Mouse (Mus musculus) ovary, postnatal 14 days (tissue): ENCODE measurements at regions not wholly inside any gene's neighbourhood (a gene's known extent, or its start where the extent isn't known, plus 50 kb on each side); places are given as distances from the start of the nearest gene placed in this dataset.
A peak's percentile ranks its signal among the peaks of the same experiment; 100 is the strongest.
"Not testable (repeated sequence)": the region's sequence is repeated elsewhere in the genome, so short reads cannot be mapped to it uniquely, and the experiment has no call there.

ENCODE experiments used
- DNase-seq: peaks from one replicate; pipeline ENCODE4 v3.0.0; 2022; ENCODE audit warnings: low spot score

GRCm38 (mm10) chr12:32434506-32435002 lies 56.0 kb downstream of the Ccdc71l start:
- DNase-seq, result no peak

GRCm38 (mm10) chr12:32435126-32435525 lies 56.6 kb downstream of the Ccdc71l start:
- DNase-seq, result no peak

GRCm38 (mm10) chr12:32438209-32438608 lies 59.7 kb downstream of the Ccdc71l start:
- DNase-seq, result no peak

DNA sequence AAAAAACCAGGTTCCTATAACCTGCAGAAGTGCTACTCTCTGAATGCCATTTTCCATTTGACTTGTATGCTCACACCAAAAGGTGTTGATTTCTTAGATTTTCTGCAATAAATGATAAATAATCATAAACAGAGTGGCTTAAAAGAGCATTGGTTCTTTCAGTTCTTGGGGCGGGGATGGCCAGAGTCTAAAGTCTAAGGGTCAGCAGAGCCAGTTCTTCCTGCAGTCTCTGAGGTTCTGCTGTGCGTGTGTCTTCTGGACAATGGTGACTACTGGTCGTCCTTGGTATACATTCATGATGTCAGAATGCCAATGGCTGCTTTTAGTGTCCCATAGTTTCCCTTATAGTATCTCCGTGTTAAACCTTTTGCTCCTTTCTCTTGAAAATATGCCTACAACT lies 66.3 kb downstream of the Ccdc71l start:
- no peak for DNase-seq

DNA sequence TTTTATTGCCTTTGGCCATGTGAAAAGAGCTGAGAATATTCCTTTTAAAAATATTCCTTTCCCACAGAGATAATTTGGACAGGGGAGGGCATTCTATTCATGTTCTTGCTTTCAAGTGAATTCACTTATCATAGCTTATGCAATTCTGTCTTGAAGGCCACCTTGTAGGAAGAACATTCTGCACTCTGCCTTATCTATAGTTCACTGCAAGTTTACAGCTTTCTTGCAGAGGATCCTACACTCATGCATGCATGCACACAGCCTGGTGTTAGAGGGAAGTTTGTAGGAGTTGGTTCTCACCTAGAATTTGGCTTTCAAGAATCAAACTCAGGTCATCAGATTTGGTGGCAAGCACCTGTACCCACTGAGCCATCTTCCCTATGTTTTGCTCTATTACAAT lies 67.4 kb downstream of the Ccdc71l start:
- DNase-seq, result no peak

GRCm38 (mm10) chr12:32449373-32449772 lies 70.9 kb downstream of the Ccdc71l start:
- no peak for DNase-seq

- DNase-seq, result no peak
Measured at GRCm38 (mm10) chr12:32451226-32451625, 72.7 kb downstream of the Ccdc71l start.

DNA sequence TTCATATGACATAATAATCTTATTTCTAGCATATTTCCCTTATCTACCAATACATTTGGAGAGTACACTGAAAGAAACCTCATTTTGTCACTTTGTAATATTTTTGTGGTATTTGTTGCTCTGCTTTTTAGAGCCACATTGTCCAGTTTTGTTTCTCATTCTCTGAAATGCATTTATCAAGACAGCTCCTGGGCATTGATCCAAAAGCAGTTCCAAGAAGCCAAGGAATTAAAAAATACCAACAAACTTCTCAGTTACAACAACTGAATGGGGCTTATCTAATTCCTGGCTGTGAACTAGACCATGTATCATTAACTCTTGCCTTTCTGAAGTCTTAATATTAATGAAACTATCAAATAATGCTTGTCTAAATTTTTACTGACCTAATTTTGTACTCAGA lies 76.3 kb downstream of the Ccdc71l start:
- DNase-seq, result peak; percentile 41

DNA sequence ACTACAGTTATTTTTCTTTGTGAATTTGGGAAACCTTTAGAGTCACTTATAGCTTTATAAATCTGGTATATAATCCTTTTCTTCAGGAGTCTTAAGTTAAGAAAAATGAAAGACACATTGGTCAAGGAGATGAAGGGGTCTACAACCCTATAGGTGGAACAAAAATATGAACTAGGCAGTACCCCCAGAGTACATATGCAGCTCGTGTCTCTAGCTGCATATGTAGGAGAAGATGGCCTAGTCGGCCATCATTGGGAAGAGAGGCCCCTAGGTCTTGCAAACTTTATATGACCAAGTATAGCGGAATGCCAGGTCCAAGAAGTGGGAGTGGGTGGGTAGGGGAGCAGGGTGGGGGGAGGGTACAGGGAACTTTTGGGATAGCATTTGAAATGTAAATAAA lies 76.7 kb downstream of the Ccdc71l start:
- DNase-seq, result not testable (repeated sequence)

GRCm38 (mm10) chr12:32455913-32456312 lies 77.4 kb downstream of the Ccdc71l start:
- DNase-seq, result no peak

DNA sequence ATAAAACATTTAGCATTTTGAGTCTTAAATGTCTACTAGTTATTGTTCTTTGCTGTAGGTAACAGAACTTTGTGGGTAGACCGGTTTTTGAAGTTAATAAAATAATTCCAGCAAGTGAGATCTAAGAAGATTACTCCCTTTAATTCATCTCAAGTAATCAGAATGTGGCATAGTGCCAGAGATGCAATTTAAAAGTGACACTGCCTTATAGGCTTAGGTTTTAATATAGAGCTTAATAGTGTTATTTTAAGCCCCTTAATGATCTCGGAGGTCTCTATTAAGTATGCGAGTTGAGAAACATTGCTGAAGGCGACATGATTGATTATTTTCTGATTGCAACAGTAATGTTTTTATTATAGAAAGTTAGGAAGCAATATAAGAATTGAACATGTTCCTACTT lies 78.3 kb downstream of the Ccdc71l start:
- DNase-seq, result no peak

GRCm38 (mm10) chr12:32458386-32458785 lies 79.9 kb downstream of the Ccdc71l start:
- no peak for DNase-seq

- no peak for DNase-seq
Measured at GRCm38 (mm10) chr12:32460330-32460998, 82.0 kb downstream of the Ccdc71l start.

DNA sequence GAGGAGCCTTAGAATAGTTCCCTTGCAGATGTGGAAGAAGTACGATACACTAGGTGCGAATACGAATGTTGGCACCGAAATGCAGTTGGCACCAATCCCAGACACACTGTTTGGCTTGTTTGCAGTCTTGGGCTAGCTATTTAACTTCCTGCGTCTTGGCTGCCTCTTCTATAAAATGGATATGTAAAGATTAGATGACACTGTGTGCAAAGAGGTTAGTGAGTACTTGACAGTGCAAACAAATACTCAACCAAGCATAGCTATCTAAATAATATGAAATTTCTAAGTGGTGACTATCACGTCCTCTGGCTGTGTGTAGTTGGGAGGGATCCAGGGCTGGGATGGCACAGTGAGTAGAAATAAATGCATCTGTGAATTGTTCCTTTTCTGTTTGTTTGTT lies 86.9 kb downstream of the Ccdc71l start:
- peak; percentile 32 for DNase-seq

DNA sequence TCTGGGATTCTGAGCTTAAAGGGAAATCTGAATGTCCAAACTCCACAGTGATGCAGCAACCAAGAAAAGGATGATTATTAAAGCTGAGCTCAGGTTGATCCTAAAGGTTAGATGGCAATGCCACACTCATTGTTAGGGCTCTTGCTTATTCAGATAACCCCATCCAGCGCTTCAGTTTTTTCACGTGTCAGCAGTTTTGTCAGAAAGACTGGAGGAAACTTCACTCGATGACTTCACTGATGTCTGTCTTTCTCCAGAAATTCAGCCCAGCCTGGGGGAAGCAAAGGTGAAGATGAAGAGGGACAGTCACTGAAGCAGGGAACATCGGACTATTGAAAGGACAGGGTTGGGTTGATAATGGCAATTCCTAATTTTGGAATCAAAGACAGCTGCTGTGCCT lies 91.4 kb downstream of the Ccdc71l start:
- no peak for DNase-seq

DNA sequence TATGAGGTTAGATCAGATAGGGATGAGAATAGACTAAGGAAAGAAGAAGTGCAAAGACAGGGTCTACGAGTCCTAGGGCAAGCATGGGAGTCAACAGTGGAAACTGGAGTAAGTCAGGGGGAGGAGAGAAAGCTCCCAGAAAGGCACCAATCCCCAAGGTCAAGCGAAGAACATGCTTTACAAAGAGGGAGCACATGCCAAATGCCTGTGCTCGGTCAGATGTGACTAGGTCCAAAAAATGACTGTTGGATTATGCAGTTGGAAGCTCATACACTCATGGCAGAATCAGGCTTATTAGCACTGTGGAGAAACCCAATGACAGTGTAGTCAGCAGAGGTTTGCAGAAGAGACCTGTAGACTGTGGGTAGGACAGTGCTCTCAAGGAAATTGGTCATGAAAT lies 100.9 kb downstream of the Ccdc71l start:
- no peak for DNase-seq

DNA sequence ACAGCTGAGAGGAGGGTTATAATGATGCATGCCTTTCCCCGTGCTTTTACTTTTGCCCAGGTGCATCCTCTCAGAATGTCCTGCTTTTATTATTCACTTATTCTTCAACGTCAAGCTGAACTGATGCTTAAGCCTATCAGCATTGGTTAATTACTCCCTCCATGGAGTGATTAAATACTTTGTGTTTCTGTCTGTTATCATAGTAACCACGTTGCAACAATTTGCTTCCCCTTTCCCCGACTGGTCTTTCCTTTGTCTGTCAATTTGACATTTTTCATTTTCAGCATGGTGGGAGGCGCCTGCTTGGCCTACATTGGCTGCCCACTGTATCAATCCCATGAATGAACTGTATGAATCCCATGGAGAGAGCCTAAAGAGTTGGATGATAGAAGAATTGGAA lies 101.8 kb downstream of the Ccdc71l start:
- no peak for DNase-seq

GRCm38 (mm10) chr12:32481051-32481450 lies 102.5 kb downstream of the Ccdc71l start:
- DNase-seq, result no peak

DNA sequence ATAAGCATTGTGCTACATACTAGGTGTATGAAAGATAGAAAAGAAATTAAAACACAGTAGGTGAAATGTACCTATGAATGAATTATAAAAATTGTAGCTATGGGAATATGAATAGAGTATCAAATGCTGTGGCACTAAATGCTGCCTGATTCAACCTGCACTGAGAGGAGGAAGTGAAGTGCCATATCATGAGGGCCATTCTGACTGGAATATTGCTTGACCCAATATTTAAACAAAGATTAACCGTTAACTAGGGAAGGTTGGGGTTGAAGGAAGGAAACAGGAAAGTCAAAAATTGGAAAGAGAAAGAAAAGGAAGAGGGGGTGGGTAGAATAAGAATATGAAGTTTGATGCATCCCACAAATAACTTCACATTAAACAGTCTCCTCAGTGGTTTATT lies 103.8 kb downstream of the Ccdc71l start:
- no peak for DNase-seq

- DNase-seq, result no peak
Measured at GRCm38 (mm10) chr12:32482777-32483176, 104.3 kb downstream of the Ccdc71l start.

DNA sequence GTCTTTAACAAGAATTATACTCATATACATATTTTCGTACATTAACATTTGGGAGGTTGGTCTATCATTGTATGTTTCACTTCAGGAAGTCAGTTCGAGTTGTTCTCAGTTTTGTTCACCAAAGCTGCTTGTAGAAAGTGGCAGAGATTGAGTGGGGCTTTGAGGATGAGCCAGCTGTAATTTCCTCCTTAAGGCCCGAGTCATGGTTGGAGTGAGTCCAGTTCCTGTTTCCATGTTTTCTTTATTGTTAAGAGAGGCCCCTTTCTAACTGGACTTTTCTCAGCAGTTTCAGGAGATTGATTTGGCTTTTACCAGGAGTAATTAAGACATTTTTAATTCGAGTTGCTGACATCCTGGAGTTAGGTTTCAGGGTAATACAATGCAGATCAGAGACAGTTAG lies 107.7 kb downstream of the Ccdc71l start:
- DNase-seq, result no peak

DNA sequence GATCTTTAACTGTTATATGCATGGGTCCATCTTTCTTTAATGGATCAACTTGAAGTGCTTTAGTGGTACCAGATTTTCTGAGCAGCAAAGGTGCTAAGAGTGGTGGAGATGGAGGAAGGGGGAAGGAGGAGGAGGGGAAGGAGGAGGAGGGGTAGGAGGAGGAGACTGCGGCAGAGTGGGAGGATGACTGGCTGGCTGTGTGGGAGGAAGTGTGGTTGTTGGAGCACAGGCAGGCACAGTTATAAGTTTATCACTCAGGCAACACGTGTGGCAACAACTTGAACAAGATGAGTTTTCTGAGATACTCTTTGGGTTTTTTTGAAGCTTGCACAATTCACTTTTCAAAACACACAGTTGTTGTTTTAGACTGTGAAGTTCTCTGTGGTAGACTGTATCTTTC lies 108.2 kb downstream of the Ccdc71l start:
- no peak for DNase-seq

DNA sequence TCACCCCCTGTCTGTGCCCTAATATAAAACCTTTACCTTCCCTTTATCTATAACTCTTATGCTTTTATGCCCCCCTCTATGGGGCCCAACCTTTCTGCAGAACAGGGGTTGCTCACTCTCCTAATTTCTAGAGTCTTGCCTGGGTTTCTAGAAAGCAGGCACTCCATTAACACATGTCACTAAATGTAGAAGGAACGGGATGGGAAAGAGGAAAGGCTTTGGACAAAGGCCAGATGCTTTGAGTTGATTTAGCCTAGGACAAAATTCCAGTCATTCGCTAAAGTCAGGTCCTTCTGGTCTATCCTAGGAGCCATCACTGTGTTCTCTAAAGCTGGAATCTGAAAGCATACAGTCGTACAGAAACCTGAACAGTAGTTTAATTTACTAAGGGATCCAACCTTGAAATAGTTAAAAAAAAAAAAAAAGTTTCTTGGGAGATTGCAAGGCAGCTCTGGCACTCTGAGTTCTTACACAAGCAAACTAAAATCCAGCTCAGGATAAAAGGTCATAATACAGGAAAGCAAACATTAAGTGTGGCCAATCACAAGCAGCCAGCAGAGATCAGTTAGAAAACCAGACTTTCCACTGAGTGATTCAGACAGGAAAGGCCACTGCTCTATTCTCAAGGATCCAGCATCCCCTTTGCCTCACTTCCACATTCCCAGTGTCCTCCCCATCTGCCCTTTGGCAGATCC lies 109.5 kb downstream of the Ccdc71l start:
- no peak for DNase-seq

GRCm38 (mm10) chr12:32488578-32488892 lies 110.0 kb downstream of the Ccdc71l start:
- no peak for DNase-seq
